Mouse (Mus musculus) kidney, postnatal 0 days (tissue): ENCODE measurements at regions not wholly inside any gene's neighbourhood (a gene's known extent, or its start where the extent isn't known, plus 50 kb on each side); places are given as distances from the start of the nearest gene placed in this dataset.

Experiments
- ATAC-seq: fragments of 200-750 bp; cut with Nextera tagmentation; replicated peaks from 2 replicates; pipeline ENCODE4 v1.8.0; 2017; ENCODE audit warnings: low read depth, moderate number of reproducible peaks, moderate TSS enrichment, moderate library complexity; ENCODE audit not compliant: low FRiP score
- DNase-seq: peaks from one replicate; pipeline ENCODE4 v3.0.0-alpha.2; 2016; ENCODE audit warnings: low spot score
- H3K27ac ChIP-seq: fragments of 300-500 bp; sonication (generic); 2 replicates; pipeline ENCODE4 v1.5.1; 2014; ENCODE audit warnings: mild to moderate bottlenecking
- H3K27me3 ChIP-seq: fragments of 300-500 bp; sonication (generic); 2 replicates; pipeline ENCODE4 v1.6.1; 2014; ENCODE audit warnings: low read length, mixed read lengths; ENCODE audit not compliant: insufficient read depth
- H3K36me3 ChIP-seq: fragments of 300-500 bp; sonication (generic); 2 replicates; pipeline ENCODE4 v1.6.1; 2014; ENCODE audit warnings: low read length, mixed read lengths; ENCODE audit not compliant: insufficient read depth
- H3K4me1 ChIP-seq: fragments of 300-500 bp; sonication (generic); replicated peaks from 2 replicates; pipeline ENCODE4 v1.6.1; 2014; ENCODE audit warnings: antibody characterized with exemption, low read length, mixed read lengths; ENCODE audit not compliant: insufficient read depth
- H3K4me2 ChIP-seq: fragments of 300-500 bp; sonication (generic); 2 replicates; pipeline ENCODE4 v1.6.1; 2014; ENCODE audit warnings: mild to moderate bottlenecking, low read length, moderate library complexity, mixed read lengths
- H3K4me3 ChIP-seq: fragments of 300-500 bp; sonication (generic); replicated peaks from 2 replicates; pipeline ENCODE4 v1.5.1; 2014; ENCODE audit warnings: low read depth, low read length
- H3K9ac ChIP-seq: fragments of 300-500 bp; sonication (generic); 2 replicates; pipeline ENCODE4 v1.6.1; 2014; ENCODE audit warnings: low read depth, low read length
- H3K9me3 ChIP-seq: fragments of 300-500 bp; sonication (generic); replicated peaks from 2 replicates; pipeline ENCODE4 v1.6.1; 2016; ENCODE audit warnings: low read length, inconsistent platforms, mixed read lengths
- CTCF ChIP-seq: IDR thresholded peaks from 2 replicates; pipeline ENCODE4 v1.5.1; 2016; ENCODE audit warnings: antibody characterized with exemption, low read depth, mild to moderate bottlenecking, moderate library complexity
- WGBS: fragments of 180-500 bp; shearing (Covaris S2); extraction: QIAGEN DNeasy Blood & Tissue Kit; methylation state at CpG from one replicate; pipeline ENCODE4 v1.1.7; 2014; 5-methylcytosine and 5-hydroxymethylcytosine counted together

GRCm38 (mm10) chr15:50585496-50585895 is 3299.2 kb upstream of the Gm7489 start:
- H3K9ac ChIP-seq, result no peak overlapping the region
- no peaks in the 10 kb centered on the region for H3K36me3 ChIP-seq
- no peak overlapping the region for H3K4me3 ChIP-seq
- H3K4me2 ChIP-seq, result no peak overlapping the region
- no peaks in the 10 kb centered on the region for H3K27me3 ChIP-seq
- no peaks in the 10 kb centered on the region for H3K4me1 ChIP-seq
- no peak overlapping the region for H3K27ac ChIP-seq
- H3K9me3 ChIP-seq, result no peaks in the 10 kb centered on the region; the same call in 1 of the 2 replicates
- no peak for DNase-seq
- no peak for ATAC-seq
- TF ChIP-seq CTCF, result no peak
- 69% methylated on average over 6 of the region's 6 CpGs for WGBS
